Mouse (Mus musculus) forebrain, embryonic 12.5 days (tissue): ENCODE measurements at regions not wholly inside any gene's neighbourhood (a gene's known extent, or its start where the extent isn't known, plus 50 kb on each side); places are given as distances from the start of the nearest gene placed in this dataset.
A peak's percentile ranks its signal among the peaks of the same experiment; 100 is the strongest.

Source experiments
- ATAC-seq: fragments of 200-750 bp; cut with Nextera tagmentation; 2 replicates; pipeline ENCODE4 v1.8.0; 2017; ENCODE audit warnings: moderate TSS enrichment; ENCODE audit not compliant: low FRiP score
- H3K27ac ChIP-seq: fragments of 300-500 bp; sonication (generic); 2 replicates; pipeline ENCODE4 v1.5.1; 2016; ENCODE audit warnings: mild to moderate bottlenecking
- H3K27me3 ChIP-seq: fragments of 300-500 bp; sonication (generic); 2 replicates; pipeline ENCODE4 v1.6.1; 2016; ENCODE audit warnings: mild to moderate bottlenecking
- H3K36me3 ChIP-seq: fragments of 300-500 bp; sonication (generic); replicated peaks from 2 replicates; pipeline ENCODE4 v1.6.1; 2016; ENCODE audit warnings: mild to moderate bottlenecking
- H3K4me1 ChIP-seq: fragments of 300-500 bp; sonication (generic); 2 replicates; pipeline ENCODE4 v1.6.1; 2016
- H3K4me2 ChIP-seq: fragments of 300-500 bp; sonication (generic); 2 replicates; pipeline ENCODE4 v1.6.1; 2016; ENCODE audit warnings: mild to moderate bottlenecking, moderate library complexity
- H3K4me3 ChIP-seq: fragments of 300-500 bp; sonication (generic); replicated peaks from 2 replicates; pipeline ENCODE4 v1.5.1; 2016; ENCODE audit warnings: mild to moderate bottlenecking
- H3K9ac ChIP-seq: fragments of 300-500 bp; sonication (generic); 2 replicates; pipeline ENCODE4 v1.6.1; 2016; ENCODE audit warnings: mild to moderate bottlenecking
- H3K9me3 ChIP-seq: fragments of 300-500 bp; sonication (generic); 2 replicates; pipeline ENCODE4 v1.6.1; 2016
- WGBS: fragments of 180-500 bp; shearing (Covaris S2); methylation state at CpG from one replicate; pipeline ENCODE4 v1.1.7; 2016; 5-methylcytosine and 5-hydroxymethylcytosine counted together

DNA sequence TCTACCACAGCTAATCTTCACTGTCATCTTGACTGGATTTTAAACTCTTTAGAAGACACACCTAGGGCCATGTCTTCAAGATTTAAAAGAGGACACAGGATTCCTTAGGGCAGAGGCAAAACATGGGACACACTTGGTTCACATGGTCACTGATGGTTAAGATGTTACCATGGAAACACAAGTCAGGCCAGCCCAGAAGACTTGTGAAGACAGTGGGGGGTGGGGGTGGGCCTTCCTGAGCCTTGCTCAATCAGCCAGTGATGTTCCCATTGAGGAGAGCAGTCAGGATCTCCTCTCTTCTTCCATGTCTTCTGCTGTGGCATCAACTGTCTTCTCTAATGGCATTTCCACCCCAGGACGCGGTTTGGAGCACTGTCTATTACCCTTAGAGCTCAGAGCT is 60.5 kb upstream of the Shb start:
- H3K9me3 ChIP-seq, result no peaks in the 10 kb centered on the region
- peaks cover 25% of the 10 kb centered on the region for H3K4me1 ChIP-seq
- H3K4me2 ChIP-seq, result no peak overlapping the region
- H3K36me3 ChIP-seq, result no peaks in the 10 kb centered on the region
- H3K27me3 ChIP-seq, result no peaks in the 10 kb centered on the region
- H3K4me3 ChIP-seq, result no peak overlapping the region
- H3K9ac ChIP-seq, result no peak overlapping the region
- ATAC-seq, result no peak
- WGBS, result 54% methylated on average over 2 of the region's 2 CpGs
- H3K27ac ChIP-seq, result no peak overlapping the region

GRCm38 (mm10) chr4:45591405-45592315 is 59.4 kb upstream of the Shb start:
- peak; percentile 46; the same call in 1 of the 2 replicates for ATAC-seq
- no peaks in the 10 kb centered on the region for H3K9me3 ChIP-seq
- H3K27ac ChIP-seq, result no peak overlapping the region
- H3K36me3 ChIP-seq, result no peaks in the 10 kb centered on the region
- 0 out of 2 replicates have a peak, but pooled peaks cover 4% of the 10 kb centered on the region for H3K27me3 ChIP-seq
- 3% methylated on average over 23 of the region's 23 CpGs for WGBS
- peak overlapping the region; percentile 25; the same call in 1 of the 2 replicates for H3K4me3 ChIP-seq
- peaks cover 25% of the 10 kb centered on the region for H3K4me1 ChIP-seq
- peak overlapping the region; percentile 49 for H3K9ac ChIP-seq
- peak overlapping the region; percentile 50 for H3K4me2 ChIP-seq

- Histone ChIP-seq H3K4me3 (no peak overlapping the region), H3K4me1 (peaks cover 30% of the 10 kb centered on the region), H3K27me3 (peaks cover 12% of the 10 kb centered on the region)
Measured at GRCm38 (mm10) chr4:45590836-45591235, 58.6 kb upstream of the Shb start.

DNA sequence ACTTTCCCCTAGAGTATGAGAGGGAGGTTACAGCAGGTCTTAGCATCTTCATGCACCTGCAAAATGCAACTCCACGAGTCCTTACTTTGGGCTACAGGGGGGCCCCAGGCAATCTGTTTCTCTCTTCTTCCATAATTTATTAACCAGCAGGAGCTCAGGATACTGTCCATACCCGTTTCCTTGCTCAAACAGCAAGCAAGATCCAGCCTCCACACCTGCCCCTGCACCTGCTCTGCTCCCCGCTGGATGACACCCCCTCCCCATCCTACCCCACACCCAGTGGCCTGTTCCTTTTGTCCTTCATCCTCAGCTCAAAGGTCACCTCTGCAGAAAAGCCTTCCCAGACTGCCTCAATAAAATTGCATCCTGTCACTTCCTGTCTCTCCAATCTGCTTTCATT is 56.1 kb upstream of the Shb start:
- H3K9me3 ChIP-seq, result no peaks in the 10 kb centered on the region
- no peak overlapping the region for H3K4me2 ChIP-seq
- no peak overlapping the region for H3K4me3 ChIP-seq
- H3K27me3 ChIP-seq, result peaks cover 35% of the 10 kb centered on the region
- no peak overlapping the region for H3K9ac ChIP-seq
- whole genome bisulfite sequencing, result 22% methylated on average over 3 of the region's 3 CpGs
- H3K36me3 ChIP-seq, result no peaks in the 10 kb centered on the region
- H3K4me1 ChIP-seq, result peaks cover 33% of the 10 kb centered on the region
- no peak overlapping the region for H3K27ac ChIP-seq
- no peak for ATAC-seq

More at GRCm38 (mm10) chr4:45590836-45591235, 58.6 kb upstream of the Shb start:
- no peaks in the 10 kb centered on the region for H3K36me3 ChIP-seq
- H3K27ac ChIP-seq, result no peak overlapping the region
- 0 out of 2 replicates have a peak overlapping the region, but pooled peaks have one; percentile 49 for H3K9ac ChIP-seq
- no peaks in the 10 kb centered on the region for H3K9me3 ChIP-seq
- H3K4me2 ChIP-seq, result peak overlapping the region; percentile 50
- WGBS, result 2% methylated on average over 2 of the region's 2 CpGs
- no peak for ATAC-seq

- H3K27ac ChIP-seq, result no peak overlapping the region
- 78% methylated on average over 2 of the region's 2 CpGs for WGBS
- no peak overlapping the region for H3K9ac ChIP-seq
- H3K27me3 ChIP-seq, result peaks cover 35% of the 10 kb centered on the region
- ATAC-seq, result no peak
- H3K4me1 ChIP-seq, result peaks cover 27% of the 10 kb centered on the region
- H3K9me3 ChIP-seq, result no peaks in the 10 kb centered on the region
- no peak overlapping the region for H3K4me2 ChIP-seq
- no peaks in the 10 kb centered on the region for H3K36me3 ChIP-seq
- no peak overlapping the region for H3K4me3 ChIP-seq
Measured at GRCm38 (mm10) chr4:45587202-45587601, 54.9 kb upstream of the Shb start.

DNA sequence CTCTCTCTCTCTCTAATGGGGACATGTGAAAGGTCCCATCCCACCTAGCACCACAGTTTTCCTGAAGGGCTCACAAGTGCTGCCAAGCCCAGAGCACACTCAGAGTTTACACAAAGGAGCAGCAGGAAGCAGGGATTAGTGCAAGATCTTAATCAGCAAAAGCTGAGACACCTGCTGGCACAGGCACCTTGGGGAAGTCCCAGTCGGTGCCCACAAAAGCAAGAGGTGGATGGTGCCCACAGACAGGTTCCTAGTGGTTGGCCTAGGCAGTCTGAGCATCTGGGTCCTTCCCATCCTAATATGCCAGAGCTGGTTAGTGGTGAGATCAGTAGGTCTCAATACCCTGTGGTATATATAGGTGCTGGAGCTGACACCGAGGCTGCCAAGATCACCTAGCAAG is 54.0 kb upstream of the Shb start:
- ATAC-seq, result no peak
- Histone ChIP-seq H3K27ac (no peak overlapping the region), H3K9me3 (no peaks in the 10 kb centered on the region), H3K36me3 (no peaks in the 10 kb centered on the region), H3K4me3 (no peak overlapping the region), H3K4me2 (no peak overlapping the region), H3K9ac (no peak overlapping the region), H3K4me1 (peaks cover 18% of the 10 kb centered on the region), H3K27me3 (peaks cover 36% of the 10 kb centered on the region)
- 33% methylated on average over 2 of the region's 2 CpGs for WGBS

DNA sequence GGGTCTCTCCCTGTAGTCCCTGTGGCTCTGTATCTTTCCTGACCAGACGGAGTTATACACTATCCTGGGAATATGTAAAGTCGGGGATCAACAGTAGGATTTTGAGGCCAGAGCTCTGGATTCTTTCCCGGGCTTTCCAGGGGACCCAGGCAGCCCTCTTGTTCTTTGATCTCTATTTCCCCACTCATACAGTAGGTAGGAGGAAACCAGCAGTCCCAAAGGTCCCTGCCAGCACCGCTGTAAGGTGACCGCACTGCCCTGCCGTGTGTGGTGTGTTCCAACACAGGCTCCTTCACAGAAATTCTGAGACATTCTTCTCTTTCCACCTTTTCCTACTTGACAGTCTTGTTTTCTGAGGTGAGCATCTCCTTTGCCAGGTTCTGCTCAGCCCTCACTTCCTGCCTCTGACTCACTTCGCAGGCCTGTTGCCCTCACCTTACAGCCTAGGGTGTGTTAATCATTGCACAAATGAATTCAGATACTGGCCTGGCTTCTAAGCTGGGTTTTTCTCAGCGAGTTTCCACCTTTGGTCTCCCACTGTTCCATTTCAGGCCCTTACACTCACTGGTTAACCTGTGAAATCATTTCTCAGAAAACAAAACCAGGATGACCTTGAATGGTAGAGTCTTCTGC is 53.0 kb upstream of the Shb start:
- Histone ChIP-seq H3K4me3 (no peak overlapping the region), H3K36me3 (no peaks in the 10 kb centered on the region), H3K4me2 (no peak overlapping the region), H3K9ac (no peak overlapping the region), H3K27ac (no peak overlapping the region), H3K9me3 (no peaks in the 10 kb centered on the region), H3K27me3 (peaks cover 41% of the 10 kb centered on the region), H3K4me1 (peaks cover 11% of the 10 kb centered on the region; the same call in 1 of the 2 replicates)
- 61% methylated on average over 8 of the region's 8 CpGs for WGBS
- ATAC-seq, result no peak

- Histone ChIP-seq H3K4me3 (no peak overlapping the region), H3K4me2 (no peak overlapping the region), H3K9ac (no peak overlapping the region), H3K9me3 (no peaks in the 10 kb centered on the region), H3K4me1 (peaks cover 12% of the 10 kb centered on the region), H3K27ac (no peak overlapping the region), H3K36me3 (no peaks in the 10 kb centered on the region), H3K27me3 (peaks cover 41% of the 10 kb centered on the region)
- ATAC-seq, result no peak
- WGBS, result 66% methylated on average over 4 of the region's 4 CpGs
Measured at GRCm38 (mm10) chr4:45583966-45584365, 51.7 kb upstream of the Shb start.

DNA sequence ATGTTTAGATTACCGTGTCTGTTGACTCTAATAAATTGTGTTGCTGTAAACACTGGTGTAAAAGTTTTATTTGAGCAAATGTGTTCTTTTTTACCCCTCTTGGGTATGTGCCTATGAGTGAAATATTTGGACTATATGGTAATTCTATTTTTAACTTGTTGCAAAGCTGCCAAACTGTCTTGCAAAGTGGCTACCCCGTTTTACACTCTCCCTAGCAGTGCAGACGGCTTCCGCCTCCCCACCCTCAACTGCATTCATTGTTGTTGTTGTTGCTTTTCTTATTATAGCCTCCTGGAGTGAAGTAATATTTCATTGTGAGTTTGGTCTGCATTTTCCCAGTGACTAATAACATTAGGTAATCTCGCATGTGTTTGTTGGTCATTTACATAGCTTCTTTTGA is 50.2 kb upstream of the Shb start:
- Histone ChIP-seq H3K27ac (no peak overlapping the region), H3K4me3 (no peak overlapping the region), H3K27me3 (peaks cover 41% of the 10 kb centered on the region), H3K36me3 (no peaks in the 10 kb centered on the region), H3K9me3 (no peaks in the 10 kb centered on the region), H3K9ac (no peak overlapping the region), H3K4me1 (peaks cover 19% of the 10 kb centered on the region), H3K4me2 (no peak overlapping the region)
- 66% methylated on average over 5 of the region's 5 CpGs for WGBS
- no peak for ATAC-seq
